Mouse (Mus musculus) olfactory bulb, adult 2 months (tissue): ENCODE measurements around the gene Avpr2.

Source experiments
- CTCF ChIP-seq: fragments of 200-500 bp; IDR thresholded peaks from 2 replicates; pipeline ENCODE4 v1.5.1; 2012; ENCODE audit warnings: low read depth, mild to moderate bottlenecking, low read length, moderate library complexity; ENCODE audit not compliant: insufficient read depth
- POLR2A ChIP-seq: fragments of 200-500 bp; IDR thresholded peaks from 2 replicates; pipeline ENCODE4 v1.6.1; 2012; ENCODE audit warnings: mild to moderate bottlenecking, low read depth, low read length, moderate library complexity; ENCODE audit not compliant: insufficient read depth

DNA sequence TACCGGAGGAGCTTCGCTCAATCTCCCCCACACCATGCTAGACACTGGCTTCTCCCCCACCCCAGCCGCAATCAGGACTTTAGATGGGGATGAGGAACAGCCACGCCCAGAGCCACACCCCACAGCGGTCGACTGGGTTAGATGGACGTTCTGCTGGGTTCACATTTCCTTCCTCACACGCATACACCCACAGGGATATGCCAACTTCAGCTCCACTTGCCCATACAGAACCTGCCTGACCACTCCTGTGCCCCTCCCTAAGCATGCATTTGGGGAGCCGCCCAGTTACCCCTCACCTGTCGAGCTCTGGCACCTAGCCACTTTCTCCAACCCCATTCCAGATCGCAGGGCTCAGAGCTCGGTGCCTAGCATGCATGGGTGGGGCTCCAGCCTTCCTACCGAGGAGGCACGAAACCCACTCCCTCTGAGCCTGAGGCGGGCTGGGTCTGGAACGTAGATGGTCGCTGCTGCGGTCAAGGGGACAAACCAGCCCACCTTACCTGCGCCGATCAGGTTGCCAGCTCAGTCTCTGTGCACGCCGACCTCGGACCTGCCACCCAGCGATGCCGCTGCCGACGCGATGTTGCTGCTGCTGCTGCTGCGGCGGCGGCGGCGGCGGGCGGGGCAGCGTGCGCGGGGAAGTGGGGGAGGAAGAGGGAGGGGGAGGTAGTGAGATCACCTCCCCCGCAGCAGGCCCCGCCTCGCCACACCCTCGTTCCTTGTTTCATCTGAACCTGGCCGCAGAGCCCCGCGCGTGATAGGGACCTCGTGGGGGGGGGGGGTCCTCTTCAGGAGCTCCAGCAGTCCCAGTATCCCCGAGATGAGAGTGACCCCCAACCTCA lies 11.5 kb upstream of the Avpr2 start:
- TF ChIP-seq POLR2A (no peak), CTCF (no peak)
